Mouse (Mus musculus) naive thymus-derived CD4-positive, alpha-beta T cell, adult 5 months (primary cell): ENCODE results near the gene 2610507B11Rik. TPM values are rescaled to one million over a fixed set of nuclear protein-coding genes. Genes with fewer than 3 reads are reported as not detected.

Experiments used
- polyA plus RNA-seq: library from polyadenylated mRNA; unstranded; fragments of 100-300 nt; shearing (Covaris generic); gene quantifications from one replicate; pipeline ENCODE4 v1.2.1, GENCODE M21; 2017

2610507B11Rik gene
- polyA plus RNA-seq: 82.8 TPM

DNA sequence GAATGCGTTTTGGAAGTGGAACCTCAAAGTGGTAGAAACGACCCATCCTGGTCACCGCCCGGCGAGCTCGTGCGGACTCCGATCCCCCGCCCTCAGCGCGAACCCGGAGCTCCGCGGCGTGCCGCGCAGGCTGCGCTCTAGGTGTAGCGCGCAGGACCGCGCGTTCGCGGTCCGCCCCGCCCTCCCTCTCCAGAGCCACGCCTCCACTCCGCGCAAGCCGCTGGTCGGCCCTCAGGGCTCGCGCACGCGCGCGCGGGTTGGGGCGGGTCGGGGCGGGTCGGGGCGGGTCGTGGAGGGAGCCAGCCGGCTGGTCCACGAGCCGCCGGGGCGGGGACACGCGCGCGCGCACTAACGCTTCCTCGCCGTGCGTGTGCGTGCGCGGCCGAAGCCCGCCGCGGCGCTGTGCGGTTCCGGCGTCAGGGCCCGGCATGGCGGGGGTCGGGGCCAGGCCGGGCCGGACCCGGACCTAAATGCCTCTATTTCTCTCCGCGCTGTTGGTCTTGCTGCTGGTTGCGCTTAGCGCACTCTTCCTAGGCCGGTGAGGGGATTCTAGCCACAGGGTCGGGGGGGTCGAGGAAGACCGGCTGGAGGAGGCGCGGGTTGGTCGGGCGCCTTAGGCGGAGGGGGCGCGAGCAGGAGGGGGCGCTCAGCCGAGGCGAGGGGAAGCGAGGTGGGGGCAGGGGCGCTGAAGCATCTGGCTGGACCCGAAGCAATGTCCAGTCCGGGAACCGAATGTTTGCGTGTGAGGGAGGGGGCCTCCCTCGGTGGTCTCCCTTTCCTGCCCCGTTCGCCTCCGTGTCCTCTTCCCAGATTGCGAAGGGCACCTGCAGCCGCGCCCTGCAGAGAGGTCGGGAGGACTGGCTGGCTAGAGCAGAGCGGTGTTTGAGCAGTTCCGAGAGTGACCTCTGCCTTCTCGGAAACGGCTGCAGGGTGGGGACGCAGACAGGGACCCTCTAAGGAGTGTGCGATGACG, at the start of gene 2610507B11Rik:
Gene 2610507B11Rik (plus strand): TSS at position 373 of the 973 bp plus-strand sequence.

DNA sequence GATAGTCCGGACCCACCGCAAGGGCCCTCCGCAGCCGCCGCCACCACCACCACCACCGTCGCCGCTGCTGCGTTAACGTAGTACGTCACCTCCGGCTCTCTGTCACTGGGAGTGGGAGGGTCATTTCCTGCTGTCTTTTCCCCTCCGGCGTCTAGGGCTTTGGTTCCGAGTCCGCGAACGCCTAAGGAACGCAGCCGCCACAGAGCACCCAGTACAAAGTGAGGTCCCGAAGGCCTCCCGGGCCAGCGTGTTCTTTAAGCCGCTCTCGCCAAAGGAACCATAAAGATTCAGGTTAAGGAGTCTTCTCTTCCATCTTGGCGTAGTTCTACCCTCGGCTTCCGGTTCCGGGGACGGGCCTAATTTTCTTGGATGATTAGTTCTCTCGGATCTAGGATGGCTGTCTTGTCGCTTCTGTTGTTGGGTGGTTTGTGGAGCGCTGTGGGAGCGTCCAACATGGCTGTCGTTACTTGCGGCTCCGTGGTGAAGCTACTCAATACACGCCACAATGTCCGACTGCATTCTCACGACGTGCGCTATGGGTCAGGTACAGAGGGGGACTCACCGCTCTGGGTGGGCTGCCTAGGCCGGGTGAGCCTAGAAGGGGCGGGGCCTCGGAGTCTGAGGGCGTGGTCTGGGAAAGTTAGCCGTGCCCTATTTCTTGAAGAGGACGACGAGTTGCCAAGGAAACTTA, 15.8 kb upstream of the 2610507B11Rik start, which contains the start of the genes Sdf2 and Supt6:
Gene Sdf2 (plus strand): TSS at position 120 of the 691 bp plus-strand sequence.
Gene Supt6 (minus strand): TSS at position 361 of the 691 bp plus-strand sequence.

DNA sequence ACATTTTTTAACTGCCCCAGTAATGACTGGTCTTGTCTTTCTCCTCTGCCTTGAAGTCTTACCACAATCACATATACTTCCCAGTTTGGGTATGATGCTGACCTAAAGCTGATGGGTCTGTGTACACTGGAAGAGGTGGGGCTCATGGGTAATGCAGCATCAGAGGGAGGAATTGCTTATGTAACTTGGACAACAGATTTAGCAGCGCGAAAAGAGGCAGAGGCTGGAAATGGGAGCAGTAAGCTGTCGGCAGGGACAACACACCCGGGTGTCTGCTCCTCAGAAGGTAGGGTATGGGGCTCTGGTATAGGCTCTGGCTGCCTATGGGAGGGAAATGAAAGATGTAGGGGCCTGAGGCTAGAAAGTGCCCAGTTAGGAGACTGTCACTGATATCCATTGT, 29.1 kb downstream of the 2610507B11Rik start, which contains the start of gene BC030499:
Gene BC030499 (plus strand): TSS at position 188 of the 400 bp plus-strand sequence.

DNA sequence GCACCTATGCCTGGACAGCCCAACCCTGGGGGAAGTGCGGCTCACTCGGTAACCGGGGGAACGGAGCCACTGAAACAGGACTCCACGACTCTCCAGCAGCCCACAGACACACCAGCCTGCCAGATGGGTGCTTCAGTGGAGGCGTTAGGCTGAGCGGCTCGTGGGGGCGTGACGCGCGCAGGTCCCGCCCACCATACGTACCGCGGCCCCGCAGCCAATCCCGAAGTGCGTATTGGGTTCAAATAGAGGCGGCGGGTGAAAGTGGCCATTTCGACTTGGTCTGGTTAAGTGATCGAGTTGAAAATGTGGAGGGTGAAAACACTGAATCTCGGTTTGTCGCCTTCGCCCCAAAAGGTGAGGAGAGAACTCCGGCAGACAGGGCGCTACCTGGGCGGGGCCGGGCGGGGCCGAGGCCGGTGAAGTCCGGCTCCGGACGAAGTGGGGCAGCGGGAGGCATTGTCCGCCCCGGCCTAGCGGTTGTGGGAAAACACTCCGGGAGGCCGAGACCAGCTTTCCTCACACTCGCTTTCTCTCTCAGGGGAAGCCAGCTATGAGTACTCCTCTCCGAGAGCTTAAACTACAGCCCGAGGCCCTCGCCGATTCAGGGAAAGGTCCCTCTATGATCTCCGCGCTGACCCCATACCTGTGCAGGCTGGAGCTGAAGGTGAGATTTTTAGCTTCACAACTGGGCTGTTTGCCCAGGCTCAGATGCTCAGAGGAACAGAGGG, 40.0 kb downstream of the 2610507B11Rik start, which contains the start of gene Spag5:
Gene Spag5 (plus strand): TSS at position 173 of the 728 bp plus-strand sequence.

DNA sequence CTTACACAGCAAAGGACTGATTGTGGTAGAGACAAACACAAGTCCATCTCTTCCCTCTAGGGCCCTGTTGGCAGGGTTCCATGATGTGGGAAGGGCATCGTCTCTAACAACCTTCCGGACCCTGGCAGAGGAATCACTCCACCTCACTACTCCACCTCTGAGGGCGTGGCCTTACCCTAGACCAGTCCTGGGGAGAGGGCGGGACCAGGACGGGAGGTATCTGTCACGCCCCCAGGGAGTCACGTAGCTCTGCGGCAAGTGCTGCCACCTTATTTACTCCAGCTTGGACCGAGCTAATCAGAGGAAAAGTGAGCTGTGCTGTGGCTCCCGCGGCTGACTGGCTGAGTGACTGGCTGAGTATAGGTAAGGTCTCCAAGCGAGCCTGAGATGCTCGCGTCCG, 61.3 kb downstream of the 2610507B11Rik start, which contains the start of gene Aldoc:
Gene Aldoc (plus strand): TSS at position 109 of the 400 bp plus-strand sequence.

DNA sequence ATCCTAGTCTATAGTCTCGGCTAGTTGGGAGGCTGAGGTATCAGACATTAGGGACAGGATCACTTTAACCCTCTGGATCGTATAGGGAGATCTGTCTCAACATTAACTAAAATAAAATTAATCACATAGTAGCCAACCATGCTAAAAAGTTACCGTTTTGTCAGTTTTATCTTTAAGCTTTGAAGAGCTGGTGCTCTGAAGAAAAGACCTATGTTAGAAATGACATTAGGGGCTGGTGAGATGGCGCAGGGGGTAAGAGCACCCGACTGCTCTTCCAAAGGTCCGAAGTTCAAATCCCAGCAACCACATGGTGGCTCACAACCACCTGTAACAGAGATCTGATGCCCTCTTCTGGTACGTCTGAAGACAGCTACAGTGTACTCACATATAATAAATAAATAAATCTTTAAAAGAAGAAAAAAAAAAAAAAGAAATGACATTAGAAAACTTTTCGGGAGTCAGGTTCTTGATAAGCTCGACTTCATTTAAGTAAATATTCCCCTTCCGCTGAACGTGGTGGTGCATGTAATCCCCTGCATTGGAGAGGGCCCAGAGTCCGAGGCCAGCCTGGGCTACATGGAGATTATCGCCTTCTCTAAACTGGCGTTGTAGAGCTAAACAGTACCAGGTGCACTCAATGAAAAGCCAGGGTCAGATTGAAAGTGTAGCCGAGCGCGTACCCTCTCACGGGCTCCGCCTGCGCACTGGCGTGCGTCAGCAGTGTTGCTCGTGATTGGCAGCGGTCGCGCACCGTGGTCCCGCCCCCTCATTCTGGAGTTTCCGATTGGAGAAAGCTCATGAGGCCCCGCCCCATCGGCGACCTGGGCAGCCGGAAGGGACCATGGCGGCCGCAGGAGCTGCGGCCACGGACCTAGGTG, 66.3 kb downstream of the 2610507B11Rik start, which contains the start of gene Pigs:
Gene Pigs (plus strand): TSS at position 782 of the 878 bp plus-strand sequence.

Other genes with a start within 250 kb of the 2610507B11Rik start
- gene Dhrs13, start 229.5 kb upstream of the 2610507B11Rik start, polyA plus RNA-seq: 10.4 TPM
- 51.3 TPM for gene Flot2, start 223.8 kb upstream of the 2610507B11Rik start, polyA plus RNA-seq
- gene Eral1, start 181.4 kb upstream of the 2610507B11Rik start, polyA plus RNA-seq: 31.5 TPM
- gene Fam222b, start 167.1 kb upstream of the 2610507B11Rik start, polyA plus RNA-seq: 17.3 TPM
- gene Traf4, start 96.2 kb upstream of the 2610507B11Rik start, polyA plus RNA-seq: 92.9 TPM
- gene Nek8, start 85.1 kb upstream of the 2610507B11Rik start, polyA plus RNA-seq: 15.1 TPM
- 2.5 TPM for gene Tlcd1, start 85.0 kb upstream of the 2610507B11Rik start, polyA plus RNA-seq
- gene Rpl23a, start 78.2 kb upstream of the 2610507B11Rik start, polyA plus RNA-seq: 2,044 TPM
- not detected for gene Rab34, start 73.3 kb upstream of the 2610507B11Rik start, polyA plus RNA-seq
- gene Proca1, start 68.4 kb upstream of the 2610507B11Rik start, polyA plus RNA-seq: not detected
- gene Sdf2, start 16.0 kb upstream of the 2610507B11Rik start, polyA plus RNA-seq: 84.4 TPM
- 51.6 TPM for gene Supt6, start 15.8 kb upstream of the 2610507B11Rik start, polyA plus RNA-seq
- 0.30 TPM for gene BC030499, start 29.1 kb downstream of the 2610507B11Rik start, polyA plus RNA-seq
- gene Spag5, start 39.8 kb downstream of the 2610507B11Rik start, polyA plus RNA-seq: 1.2 TPM
- gene Aldoc, start 61.2 kb downstream of the 2610507B11Rik start, polyA plus RNA-seq: 4.4 TPM
- 73.4 TPM for gene Pigs, start 66.7 kb downstream of the 2610507B11Rik start, polyA plus RNA-seq
- gene Unc119, start 81.7 kb downstream of the 2610507B11Rik start, polyA plus RNA-seq: 11.7 TPM
- gene Foxn1, start 124.8 kb downstream of the 2610507B11Rik start, polyA plus RNA-seq: not detected
- gene Slc13a2, start 160.5 kb downstream of the 2610507B11Rik start, polyA plus RNA-seq: not detected
- gene Slc46a1, start 203.9 kb downstream of the 2610507B11Rik start, polyA plus RNA-seq: 0.53 TPM
- gene Sarm1, start 236.0 kb downstream of the 2610507B11Rik start, polyA plus RNA-seq: 2.0 TPM
- gene Vtn, start 237.3 kb downstream of the 2610507B11Rik start, polyA plus RNA-seq: not detected
- gene Sebox, start 241.7 kb downstream of the 2610507B11Rik start, polyA plus RNA-seq: not detected